Mouse (Mus musculus) kidney, embryonic 16.5 days (tissue): ENCODE results near the gene Ptpru. TPM values are rescaled to one million over a fixed set of nuclear protein-coding genes. Genes with fewer than 3 reads are reported as not detected.

Experiments
- ATAC-seq: fragments of 200-750 bp; cut with Nextera tagmentation; 2 replicates; pipeline ENCODE4 v1.8.0; 2017; ENCODE audit warnings: moderate TSS enrichment; ENCODE audit not compliant: low FRiP score, low TSS enrichment
- H3K27ac ChIP-seq: fragments of 300-500 bp; sonication (generic); 2 replicates; pipeline ENCODE4 v1.5.1; 2014; ENCODE audit warnings: low read length
- H3K27me3 ChIP-seq: fragments of 300-500 bp; sonication (generic); 2 replicates; pipeline ENCODE4 v1.6.1; 2014; ENCODE audit warnings: low read length, control low read depth, mixed read lengths; ENCODE audit not compliant: insufficient read depth
- H3K36me3 ChIP-seq: fragments of 300-500 bp; sonication (generic); 2 replicates; pipeline ENCODE4 v1.6.1; 2014; ENCODE audit warnings: low read length, control low read depth, mixed read lengths; ENCODE audit not compliant: insufficient read depth
- H3K4me1 ChIP-seq: fragments of 300-500 bp; sonication (generic); 2 replicates; pipeline ENCODE4 v1.6.1; 2014; ENCODE audit warnings: low read length, control low read depth, mixed read lengths; ENCODE audit not compliant: insufficient read depth
- H3K4me2 ChIP-seq: fragments of 300-500 bp; sonication (generic); replicated peaks from 2 replicates; pipeline ENCODE4 v1.6.1; 2014; ENCODE audit warnings: low read depth, low read length
- H3K4me3 ChIP-seq: fragments of 300-500 bp; sonication (generic); 2 replicates; pipeline ENCODE4 v1.5.1; 2014; ENCODE audit warnings: mild to moderate bottlenecking, low read length
- H3K9ac ChIP-seq: fragments of 300-500 bp; sonication (generic); replicated peaks from 2 replicates; pipeline ENCODE4 v1.6.1; 2014; ENCODE audit warnings: low read length
- H3K9me3 ChIP-seq: fragments of 300-500 bp; sonication (generic); 2 replicates; pipeline ENCODE4 v1.6.1; 2016; ENCODE audit warnings: low read length, control low read depth
- WGBS: fragments of 180-500 bp; shearing (Covaris S2); extraction: QIAGEN DNeasy Blood & Tissue Kit; methylation state at CpG from one replicate; pipeline ENCODE4 v1.1.7; 2014; 5-methylcytosine and 5-hydroxymethylcytosine counted together
- polyA plus RNA-seq: library from polyadenylated mRNA; unstranded; fragments of >200 nt; fragmentation: Nextera tagmentation; extraction: Ambion mirVana; gene quantifications from 2 replicates; pipeline ENCODE4 v1.2.1, GENCODE M21; 2015

The Ptpru gene
- polyA plus RNA-seq, result 33.5 and 37.0 TPM in 2 replicates

- Histone ChIP-seq H3K9me3 (no peaks in the 10 kb centered on the region), H3K4me3 (peak within 1 kb of the TSS; percentile 70), H3K4me2 (peak within 1 kb of the TSS; percentile 88), H3K36me3 (no peaks in the 10 kb centered on the region), H3K4me1 (peaks cover 22% of the 10 kb centered on the region), H3K27ac (no peak within 1 kb of the TSS), H3K27me3 (peaks cover 6% of the 10 kb centered on the region), H3K9ac (peak within 1 kb of the TSS; percentile 81)
- peak; percentile 87 for ATAC-seq
- WGBS, result under 1% methylated on average over 72 of the region's 72 CpGs
Measured at GRCm38 (mm10) chr4:131837872-131838524, at the start of gene Ptpru. TSS of gene Ptpru (minus strand) at chr4:131838288.

GRCm38 (mm10) chr4:131885376-131885775 is 47.3 kb upstream of the Ptpru start:
- H3K4me1 ChIP-seq, result peaks cover 6% of the 10 kb centered on the region; the same call in 1 of the 2 replicates
- H3K4me3 ChIP-seq, result no peak overlapping the region
- no peaks in the 10 kb centered on the region for H3K27me3 ChIP-seq
- no peak overlapping the region for H3K4me2 ChIP-seq
- 75% methylated on average over 6 of the region's 6 CpGs for WGBS
- no peaks in the 10 kb centered on the region for H3K9me3 ChIP-seq
- no peak for ATAC-seq
- H3K27ac ChIP-seq, result no peak overlapping the region
- no peak overlapping the region for H3K9ac ChIP-seq
- H3K36me3 ChIP-seq, result peaks cover 15% of the 10 kb centered on the region

GRCm38 (mm10) chr4:131883571-131883970 is 45.5 kb upstream of the Ptpru start:
- ATAC-seq, result no peak
- Histone ChIP-seq H3K36me3 (peaks cover 15% of the 10 kb centered on the region), H3K27ac (no peak overlapping the region), H3K4me3 (no peak overlapping the region), H3K27me3 (no peaks in the 10 kb centered on the region), H3K4me1 (peaks cover 17% of the 10 kb centered on the region), H3K4me2 (no peak overlapping the region), H3K9ac (no peak overlapping the region), H3K9me3 (no peaks in the 10 kb centered on the region)
- WGBS, result 64% methylated on average over 6 of the region's 6 CpGs

GRCm38 (mm10) chr4:131881306-131881705 is 43.2 kb upstream of the Ptpru start:
- Histone ChIP-seq H3K27me3 (no peaks in the 10 kb centered on the region), H3K9ac (no peak overlapping the region), H3K9me3 (no peaks in the 10 kb centered on the region), H3K4me3 (no peak overlapping the region), H3K4me1 (peaks cover 36% of the 10 kb centered on the region), H3K36me3 (peaks cover 11% of the 10 kb centered on the region), H3K27ac (no peak overlapping the region), H3K4me2 (no peak overlapping the region)
- ATAC-seq, result no peak
- WGBS, result 84% methylated on average over 7 of the region's 7 CpGs

GRCm38 (mm10) chr4:131879692-131880091 is 41.6 kb upstream of the Ptpru start:
- no peak overlapping the region for H3K4me3 ChIP-seq
- H3K4me1 ChIP-seq, result peaks cover 52% of the 10 kb centered on the region
- no peaks in the 10 kb centered on the region for H3K9me3 ChIP-seq
- H3K27me3 ChIP-seq, result no peaks in the 10 kb centered on the region
- no peak overlapping the region for H3K27ac ChIP-seq
- 68% methylated on average over 1 of the region's 1 CpGs for WGBS
- no peak overlapping the region for H3K9ac ChIP-seq
- no peak overlapping the region for H3K4me2 ChIP-seq
- ATAC-seq, result no peak
- H3K36me3 ChIP-seq, result no peaks in the 10 kb centered on the region

- ATAC-seq, result no peak
- no peaks in the 10 kb centered on the region for H3K27me3 ChIP-seq
- H3K36me3 ChIP-seq, result no peaks in the 10 kb centered on the region
- H3K9me3 ChIP-seq, result no peaks in the 10 kb centered on the region
- 50% methylated on average over 2 of the region's 2 CpGs for WGBS
- 0 out of 2 replicates have a peak overlapping the region, but pooled peaks have one; percentile 22 for H3K4me2 ChIP-seq
- no peak overlapping the region for H3K4me3 ChIP-seq
- H3K9ac ChIP-seq, result no peak overlapping the region
- H3K27ac ChIP-seq, result no peak overlapping the region
- H3K4me1 ChIP-seq, result peaks cover 52% of the 10 kb centered on the region
Measured at GRCm38 (mm10) chr4:131876836-131877235, 38.7 kb upstream of the Ptpru start.

DNA sequence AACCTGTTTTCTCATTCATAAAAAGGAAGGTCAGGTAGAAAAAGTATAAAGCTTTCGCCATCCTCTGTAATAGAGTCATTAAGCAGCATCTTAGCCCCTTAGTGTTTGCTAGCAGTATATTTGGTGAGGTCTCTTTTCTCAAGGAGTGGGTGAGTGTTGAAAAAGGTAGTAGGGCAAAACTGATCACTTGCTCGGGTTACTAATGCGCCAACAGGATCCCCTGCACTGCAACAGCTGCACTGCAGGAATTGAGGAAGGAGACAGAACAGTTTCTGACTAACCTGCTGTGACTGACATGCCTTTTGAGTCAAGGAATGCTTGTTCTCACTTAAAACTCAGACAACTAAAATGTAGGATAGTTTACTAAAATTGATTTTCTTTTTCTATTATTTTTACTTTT is 37.2 kb upstream of the Ptpru start:
- Histone ChIP-seq H3K36me3 (no peaks in the 10 kb centered on the region), H3K27ac (no peak overlapping the region), H3K4me3 (peak overlapping the region; percentile 99), H3K4me1 (peaks cover 52% of the 10 kb centered on the region), H3K27me3 (no peaks in the 10 kb centered on the region), H3K9me3 (no peaks in the 10 kb centered on the region), H3K4me2 (peak overlapping the region; percentile 89), H3K9ac (peak overlapping the region; percentile 100)
- WGBS, result 31% methylated on average over 3 of the region's 3 CpGs
- ATAC-seq, result no peak

- Histone ChIP-seq H3K4me3 (peak overlapping the region; percentile 99), H3K4me2 (peak overlapping the region; percentile 89), H3K36me3 (no peaks in the 10 kb centered on the region), H3K4me1 (peaks cover 47% of the 10 kb centered on the region), H3K27ac (peak overlapping the region; percentile 100), H3K9ac (peak overlapping the region; percentile 100), H3K9me3 (no peaks in the 10 kb centered on the region), H3K27me3 (no peaks in the 10 kb centered on the region)
- 2% methylated on average over 11 of the region's 11 CpGs for WGBS
- no peak for ATAC-seq
Measured at GRCm38 (mm10) chr4:131874567-131874966, 36.5 kb upstream of the Ptpru start.

GRCm38 (mm10) chr4:131874169-131874536 is 36.1 kb upstream of the Ptpru start:
- peak overlapping the region; percentile 100 for H3K9ac ChIP-seq
- no peaks in the 10 kb centered on the region for H3K9me3 ChIP-seq
- H3K4me2 ChIP-seq, result peak overlapping the region; percentile 89
- no peaks in the 10 kb centered on the region for H3K36me3 ChIP-seq
- H3K27me3 ChIP-seq, result no peaks in the 10 kb centered on the region
- under 1% methylated on average over 20 of the region's 20 CpGs for WGBS
- no peak for ATAC-seq
- peaks cover 43% of the 10 kb centered on the region for H3K4me1 ChIP-seq
- peak overlapping the region; percentile 99 for H3K4me3 ChIP-seq
- H3K27ac ChIP-seq, result peak overlapping the region; percentile 100
